In genomic region chr5:139702236-139702635, GRCm38 (mm10) we compare ENCODE assay signal across 13 mouse cellular contexts. TPM values are rescaled to one million over a fixed set of nuclear protein-coding genes. Genes with fewer than 3 reads are reported as not detected.
DNase-seq lines count a peak whose midpoint lies in the region; ATAC-seq and TF ChIP-seq lines count a peak whose summit lies in the region.
"Had no signal": no experiment of that assay in that cellular context is flagged by ENCODE, and none has a peak within 500 bp of the region (broad histone marks: within the 10 kb centered on the region; RNA-seq: fewer than 3 reads in every experiment).

No protein-coding gene starts in this region.

- no peak for TF ChIP-seq CTCF in stomach, postnatal 0 days (IDR thresholded peaks at IDR 0.05; ENCODE audit: low read depth)

- H3K9ac ChIP-seq in heart, embryonic 15.5 days, result no peak overlapping the region
- no peak overlapping the region for H3K9ac ChIP-seq in midbrain, embryonic 11.5 days (ENCODE audit: low read length)
- H3K9ac ChIP-seq in midbrain, embryonic 13.5 days (replicated peaks), result no peak overlapping the region
- no peak overlapping the region for H3K9ac ChIP-seq in liver, embryonic 12.5 days
- H3K9ac ChIP-seq in stomach, postnatal 0 days (ENCODE audit: low read length), result no peak overlapping the region

- no peaks in the 10 kb centered on the region for H3K36me3 ChIP-seq in heart, embryonic 15.5 days
- no peaks in the 10 kb centered on the region for H3K36me3 ChIP-seq in midbrain, embryonic 11.5 days (ENCODE audit: control insufficient read depth, insufficient read depth, low read length)
- peaks cover 20% of the 10 kb centered on the region for H3K36me3 ChIP-seq in midbrain, embryonic 13.5 days
- H3K36me3 ChIP-seq in liver, embryonic 12.5 days, result peaks cover 22% of the 10 kb centered on the region
- no peaks in the 10 kb centered on the region for H3K36me3 ChIP-seq in stomach, postnatal 0 days (ENCODE audit: control insufficient read depth, insufficient read depth, low read length)

- DNase-seq in heart, postnatal 4 days, result no peak
- peak; percentile 51 for DNase-seq in midbrain, embryonic 11.5 days (ENCODE audit: low spot score, missing footprints)
- no peak for DNase-seq in stomach, postnatal 0 days (ENCODE audit: low spot score)
- no peak for DNase-seq in ovary, postnatal 10 days (ENCODE audit: low spot score)
- DNase-seq: cerebellum, adult 8-10 months; lung, adult 2 months; right cerebral cortex, postnatal 25 days had no signal

- ATAC-seq in heart, embryonic 15.5 days (replicated peaks; ENCODE audit: insufficient number of reproducible peaks, insufficient read depth, low FRiP score, low read depth), result peak; percentile 41; the same call in 1 of the 2 replicates
- ATAC-seq in midbrain, embryonic 11.5 days (ENCODE audit: low FRiP score), result no peak
- no peak for ATAC-seq in midbrain, embryonic 13.5 days
- peak; percentile 62 for ATAC-seq in liver, embryonic 12.5 days
- ATAC-seq in stomach, postnatal 0 days (ENCODE audit: low FRiP score, low TSS enrichment), result peak; percentile 64
- ATAC-seq in cerebellum, adult (ENCODE audit: insufficient number of reproducible peaks, low FRiP score, low TSS enrichment), result no peak
- ATAC-seq: CD4-positive, CD25-positive, alpha-beta regulatory T cell, adult 4 months had no signal

- H3K4me1 ChIP-seq in heart, embryonic 15.5 days (replicated peaks), result 0 out of 2 replicates have a peak, but pooled peaks cover 7% of the 10 kb centered on the region
- no peaks in the 10 kb centered on the region for H3K4me1 ChIP-seq in midbrain, embryonic 11.5 days (ENCODE audit: control insufficient read depth, insufficient read depth, low read length)
- H3K4me1 ChIP-seq in midbrain, embryonic 13.5 days (replicated peaks), result no peaks in the 10 kb centered on the region
- peaks cover 20% of the 10 kb centered on the region for H3K4me1 ChIP-seq in liver, embryonic 12.5 days
- H3K4me1 ChIP-seq in stomach, postnatal 0 days (replicated peaks; ENCODE audit: control insufficient read depth, insufficient read depth), result no peaks in the 10 kb centered on the region

- peak overlapping the region; percentile 3; the same call in 1 of the 2 replicates for H3K4me2 ChIP-seq in heart, embryonic 15.5 days
- H3K4me2 ChIP-seq in midbrain, embryonic 11.5 days, result no peak overlapping the region
- H3K4me2 ChIP-seq in midbrain, embryonic 13.5 days (replicated peaks), result no peak overlapping the region
- H3K4me2 ChIP-seq in liver, embryonic 12.5 days, result peak overlapping the region; percentile 22
- H3K4me2 ChIP-seq in stomach, postnatal 0 days (replicated peaks; ENCODE audit: low read depth), result no peak overlapping the region

- H3K4me3 ChIP-seq in heart, embryonic 15.5 days, result no peak overlapping the region
- H3K4me3 ChIP-seq in midbrain, embryonic 11.5 days (ENCODE audit: low read depth, low read length), result no peak overlapping the region
- no peak overlapping the region for H3K4me3 ChIP-seq in midbrain, embryonic 13.5 days (replicated peaks)
- no peak overlapping the region for H3K4me3 ChIP-seq in liver, embryonic 12.5 days
- no peak overlapping the region for H3K4me3 ChIP-seq in stomach, postnatal 0 days (ENCODE audit: low read depth, low read length)
- H3K4me3 ChIP-seq: left cerebral cortex, adult 2 months had no signal

- WGBS in heart, embryonic 15.5 days, result 15% methylated on average over 10 of the region's 10 CpGs
- 78% methylated on average over 10 of the region's 10 CpGs for WGBS in midbrain, embryonic 11.5 days
- WGBS in midbrain, embryonic 13.5 days, result 82% methylated on average over 10 of the region's 10 CpGs
- 10% methylated on average over 10 of the region's 10 CpGs for WGBS in liver, embryonic 12.5 days (ENCODE audit: insufficient replicate concordance)
- 32% methylated on average over 9 of the region's 10 CpGs for WGBS in stomach, postnatal 0 days

- no peaks in the 10 kb centered on the region for H3K27me3 ChIP-seq in heart, embryonic 15.5 days
- H3K27me3 ChIP-seq in midbrain, embryonic 11.5 days (ENCODE audit: control insufficient read depth, insufficient read depth, low read length), result no peaks in the 10 kb centered on the region
- no peaks in the 10 kb centered on the region for H3K27me3 ChIP-seq in midbrain, embryonic 13.5 days
- H3K27me3 ChIP-seq in liver, embryonic 12.5 days (replicated peaks), result no peaks in the 10 kb centered on the region
- H3K27me3 ChIP-seq in stomach, postnatal 0 days (ENCODE audit: control insufficient read depth, insufficient read depth, low read length), result no peaks in the 10 kb centered on the region

- no peak for TF ChIP-seq EP300 in stomach, postnatal 0 days (optimal IDR thresholded peaks at IDR 0.05)

- H3K9me3 ChIP-seq in heart, embryonic 15.5 days (replicated peaks), result no peaks in the 10 kb centered on the region
- H3K9me3 ChIP-seq in midbrain, embryonic 11.5 days (ENCODE audit: control insufficient read depth, low read length), result no peaks in the 10 kb centered on the region
- H3K9me3 ChIP-seq in midbrain, embryonic 13.5 days, result no peaks in the 10 kb centered on the region
- no peaks in the 10 kb centered on the region for H3K9me3 ChIP-seq in liver, embryonic 12.5 days (replicated peaks)
- no peaks in the 10 kb centered on the region for H3K9me3 ChIP-seq in stomach, postnatal 0 days (ENCODE audit: control insufficient read depth, low read length)

- no peak overlapping the region for H3K27ac ChIP-seq in heart, embryonic 15.5 days
- no peak overlapping the region for H3K27ac ChIP-seq in midbrain, embryonic 11.5 days (ENCODE audit: low read depth, low read length)
- H3K27ac ChIP-seq in midbrain, embryonic 13.5 days, result no peak overlapping the region
- peak overlapping the region; percentile 27; the same call in 1 of the 2 replicates for H3K27ac ChIP-seq in liver, embryonic 12.5 days
- no peak overlapping the region for H3K27ac ChIP-seq in stomach, postnatal 0 days (replicated peaks)
- H3K27ac ChIP-seq: left cerebral cortex, adult 2 months had no signal

RNA-seq across cellular contexts. Expression of gene Micall2, which starts 33.9 kb away (rescaled TPM):
- 1.3 and 2.4 TPM in 2 replicates for polyA plus RNA-seq in heart, embryonic 15.5 days (2015; fragmentation: Nextera tagmentation; extraction: Ambion mirVana)
- 1 to 10 TPM; 4.7 to 5.6 TPM for total RNA-seq in heart, postnatal 4 days (2021)
- polyA plus RNA-seq in midbrain, embryonic 11.5 days (2014; fragmentation: Nextera tagmentation; extraction: Ambion mirVana), result 4.3 and 4.9 TPM in 2 replicates
- 7.5 and 8.9 TPM in 2 replicates for polyA plus RNA-seq in midbrain, embryonic 13.5 days (2015; fragmentation: Nextera tagmentation; extraction: Ambion mirVana)
- polyA plus RNA-seq in liver, embryonic 12.5 days (2016; fragmentation: Nextera tagmentation; extraction: Ambion mirVana), result 15.5 and 18.3 TPM in 2 replicates
- 6.6 and 8.7 TPM in 2 replicates for polyA plus RNA-seq in stomach, postnatal 0 days (2015; fragmentation: Nextera tagmentation; extraction: Ambion mirVana)
- polyA plus RNA-seq: CD4-positive, CD25-positive, alpha-beta regulatory T cell, adult 4 months had no signal

Comparison
In these comparisons a context has a peak if more than half of its experiments do, and no peak if none do; other contexts are left out.
1. ATAC-seq: peak in heart, embryonic 15.5 days (single experiment), liver, embryonic 12.5 days (single experiment) and stomach, postnatal 0 days (single experiment); none in midbrain, embryonic 11.5 days (single experiment), midbrain, embryonic 13.5 days (single experiment) and cerebellum, adult (single experiment).
2. H3K4me2 ChIP-seq: peak in heart, embryonic 15.5 days (single experiment) and liver, embryonic 12.5 days (single experiment); none in midbrain, embryonic 11.5 days (single experiment), midbrain, embryonic 13.5 days (single experiment) and stomach, postnatal 0 days (single experiment).